Mouse (Mus musculus) embryonic facial prominence, embryonic 11.5 days (tissue): ENCODE measurements around the gene Gm8677. TPM values are rescaled to one million over a fixed set of nuclear protein-coding genes. Genes with fewer than 3 reads are reported as not detected.
"Not testable (repeated sequence)": the region's sequence is repeated elsewhere in the genome, so short reads cannot be mapped to it uniquely, and the experiment has no call there.

Experiments
- ATAC-seq: fragments of 200-750 bp; cut with Nextera tagmentation; replicated peaks from 2 replicates; pipeline ENCODE4 v1.8.0; 2017; ENCODE audit warnings: low read depth; ENCODE audit not compliant: insufficient number of reproducible peaks, low FRiP score, low TSS enrichment
- DNase-seq: peaks from one replicate; pipeline ENCODE4 v3.0.0-alpha.2; 2015; ENCODE audit warnings: low spot score
- H3K27ac ChIP-seq: fragments of 300-500 bp; sonication (generic); replicated peaks from 2 replicates; pipeline ENCODE4 v1.5.1; 2014; ENCODE audit warnings: mild to moderate bottlenecking, low read depth, low read length, control low read depth
- H3K27me3 ChIP-seq: fragments of 300-500 bp; sonication (generic); 2 replicates; pipeline ENCODE4 v1.6.1; 2014; ENCODE audit warnings: mild to moderate bottlenecking, low read length, moderate library complexity, mixed read lengths; ENCODE audit not compliant: control insufficient read depth, insufficient read depth
- H3K36me3 ChIP-seq: fragments of 300-500 bp; sonication (generic); replicated peaks from 2 replicates; pipeline ENCODE4 v1.6.1; 2014; ENCODE audit warnings: low read depth, mild to moderate bottlenecking, low read length, moderate library complexity, mixed read lengths; ENCODE audit not compliant: control insufficient read depth, insufficient read depth
- H3K4me1 ChIP-seq: fragments of 300-500 bp; sonication (generic); 2 replicates; pipeline ENCODE4 v1.6.1; 2014; ENCODE audit warnings: low read length, mixed read lengths; ENCODE audit not compliant: control insufficient read depth, insufficient read depth
- H3K4me2 ChIP-seq: fragments of 300-500 bp; sonication (generic); 2 replicates; pipeline ENCODE4 v1.6.1; 2014; ENCODE audit warnings: low read depth, mild to moderate bottlenecking, control low read depth, low read length, moderate library complexity
- H3K4me3 ChIP-seq: fragments of 300-500 bp; sonication (generic); 2 replicates; pipeline ENCODE4 v1.5.1; 2014; ENCODE audit warnings: low read depth, low read length, control low read depth
- H3K9ac ChIP-seq: fragments of 300-500 bp; sonication (generic); replicated peaks from 2 replicates; pipeline ENCODE4 v1.6.1; 2014; ENCODE audit warnings: mild to moderate bottlenecking, control low read depth, low read length
- H3K9me3 ChIP-seq: fragments of 300-500 bp; sonication (generic); replicated peaks from 2 replicates; pipeline ENCODE4 v1.6.1; 2016; ENCODE audit warnings: mild to moderate bottlenecking, low read length, inconsistent platforms, mixed read lengths; ENCODE audit not compliant: control insufficient read depth
- WGBS: fragments of 180-500 bp; shearing (Covaris S2); extraction: QIAGEN DNeasy Blood & Tissue Kit; methylation state at CpG from one replicate; pipeline ENCODE4 v1.1.7; 2014; 5-methylcytosine and 5-hydroxymethylcytosine counted together
- polyA plus RNA-seq: library from polyadenylated mRNA; unstranded; fragments of >200 nt; fragmentation: Nextera tagmentation; extraction: Ambion mirVana; gene quantifications from 2 replicates; pipeline ENCODE4 v1.2.1, GENCODE M21; 2014

Gene Gm8677
- polyA plus RNA-seq: not detected in 2 replicates

- DNase-seq, H3K36me3 ChIP-seq, H3K4me1 ChIP-seq, ATAC-seq, H3K4me2 ChIP-seq, H3K27me3 ChIP-seq, H3K9ac ChIP-seq, H3K9me3 ChIP-seq, H3K27ac ChIP-seq, H3K4me3 ChIP-seq: not testable (repeated sequence)
- no CpG with 5 or more reads among the region's 1 CpGs for WGBS
Observed at GRCm38 (mm10) chr7:22534787-22535186, at the start of gene Gm8677. TSS of gene Gm8677 (minus strand) at chr7:22534887.

- H3K27me3 ChIP-seq, H3K36me3 ChIP-seq, H3K9ac ChIP-seq, H3K4me3 ChIP-seq, H3K9me3 ChIP-seq, DNase-seq, H3K4me2 ChIP-seq, H3K4me1 ChIP-seq, H3K27ac ChIP-seq, ATAC-seq: not testable (repeated sequence)
- WGBS: no CpG with 5 or more reads among the region's 3 CpGs
Observed at GRCm38 (mm10) chr7:22565243-22565642, 30.6 kb upstream of the Gm8677 start, which contains the start of gene Gm4201. TSS of gene Gm4201 (minus strand) at chr7:22565343.

DNA sequence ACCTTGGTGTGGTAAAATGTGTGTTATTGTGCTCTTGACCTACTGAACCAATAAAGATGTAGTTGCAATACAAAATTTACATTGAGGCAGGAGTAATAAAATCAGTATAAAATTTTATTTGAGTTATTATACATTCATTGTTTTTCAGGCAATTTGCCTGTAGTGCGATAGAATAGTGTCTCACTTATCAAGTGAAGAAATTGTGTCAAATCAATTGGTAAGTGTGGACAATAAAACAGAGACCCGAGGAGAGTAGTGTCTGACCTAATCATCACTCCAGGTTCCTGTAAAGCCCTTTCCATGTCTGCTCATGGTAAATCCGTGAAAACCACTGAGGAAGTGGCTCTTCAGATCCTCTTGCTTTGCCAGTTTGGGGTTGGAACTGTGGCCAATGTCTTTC, 12.0 kb downstream of the Gm8677 start, which contains the start of gene Vmn1r152:
TSS of gene Vmn1r152 (plus strand) at position 301 of the 400 bp plus-strand sequence.
- not testable (repeated sequence) for H3K36me3 ChIP-seq, H3K27ac ChIP-seq, H3K4me2 ChIP-seq, H3K27me3 ChIP-seq, DNase-seq, H3K4me3 ChIP-seq, ATAC-seq, H3K9me3 ChIP-seq, H3K4me1 ChIP-seq, H3K9ac ChIP-seq
- WGBS: no CpG with 5 or more reads among the region's 3 CpGs

GRCm38 (mm10) chr7:22499578-22499977, 35.1 kb downstream of the Gm8677 start, which contains the start of gene Vmn1r151:
TSS of gene Vmn1r151 (minus strand) at chr7:22499678.
- H3K9me3 ChIP-seq, DNase-seq, H3K27ac ChIP-seq, H3K36me3 ChIP-seq, ATAC-seq, H3K27me3 ChIP-seq, H3K4me2 ChIP-seq, H3K9ac ChIP-seq, H3K4me3 ChIP-seq, H3K4me1 ChIP-seq: not testable (repeated sequence)
- whole genome bisulfite sequencing: 39% methylated on average over 1 of the region's 3 CpGs

Other genes starting within 250 kb of the Gm8677 start
- not detected in 2 replicates for gene Gm4187, start 205.2 kb downstream of the Gm8677 start, polyA plus RNA-seq
- gene Gm8660, start 163.8 kb downstream of the Gm8677 start, polyA plus RNA-seq: not detected in 2 replicates
- gene Vmn1r148, start 121.3 kb downstream of the Gm8677 start, polyA plus RNA-seq: not detected in 2 replicates
- not detected in 2 replicates for gene Vmn1r149, start 96.7 kb downstream of the Gm8677 start, polyA plus RNA-seq
- not detected in 2 replicates for gene Gm10665, start 70.8 kb downstream of the Gm8677 start, polyA plus RNA-seq
- gene Vmn1r151, start 35.2 kb downstream of the Gm8677 start, polyA plus RNA-seq: not detected in 2 replicates
- not detected in 2 replicates for gene Vmn1r152, start 11.9 kb downstream of the Gm8677 start, polyA plus RNA-seq
- not detected in 2 replicates for gene Gm4201, start 30.5 kb upstream of the Gm8677 start, polyA plus RNA-seq
- gene Gm4565, start 53.2 kb upstream of the Gm8677 start, polyA plus RNA-seq: not detected in 2 replicates
- not detected in 2 replicates for gene Vmn1r155, start 123.1 kb upstream of the Gm8677 start, polyA plus RNA-seq
- not detected in 2 replicates for gene Gm8693, start 157.4 kb upstream of the Gm8677 start, polyA plus RNA-seq
- gene Gm4567, start 184.8 kb upstream of the Gm8677 start, polyA plus RNA-seq: not detected in 2 replicates
- not detected in 2 replicates for gene Vmn1r157, start 226.8 kb upstream of the Gm8677 start, polyA plus RNA-seq